Mouse (Mus musculus) thymus, adult 2 months (tissue): ENCODE data around the gene Lrrc7. TPM values are rescaled to one million over a fixed set of nuclear protein-coding genes. Genes with fewer than 3 reads are reported as not detected.

ENCODE experiments used
- DNase-seq: peaks from one replicate; pipeline ENCODE4 v3.0.0; 2021
- H3K27ac ChIP-seq: fragments of 200-500 bp; 2 replicates; pipeline ENCODE4 v1.5.1; 2012; ENCODE audit warnings: low read length, control low read depth; ENCODE audit not compliant: control insufficient read depth, insufficient read depth
- H3K27me3 ChIP-seq: fragments of 200-500 bp; 2 replicates; pipeline ENCODE4 v1.6.1; 2012; ENCODE audit warnings: mild to moderate bottlenecking, low read length, moderate library complexity, mixed read lengths; ENCODE audit not compliant: control insufficient read depth, insufficient read depth
- H3K36me3 ChIP-seq: fragments of 200-500 bp; 2 replicates; pipeline ENCODE4 v1.6.1; 2012; ENCODE audit warnings: mild to moderate bottlenecking, low read length, moderate library complexity; ENCODE audit not compliant: control insufficient read depth, insufficient read depth
- H3K4me1 ChIP-seq: fragments of 200-500 bp; replicated peaks from 2 replicates; pipeline ENCODE4 v1.6.1; 2012; ENCODE audit warnings: low read length; ENCODE audit not compliant: control insufficient read depth, insufficient read depth
- H3K4me3 ChIP-seq: fragments of 200-500 bp; 2 replicates; pipeline ENCODE4 v1.5.1; 2012; ENCODE audit warnings: mild to moderate bottlenecking, low read length, control low read depth, moderate library complexity; ENCODE audit not compliant: control insufficient read depth, insufficient read depth
- CTCF ChIP-seq: fragments of 200-500 bp; IDR thresholded peaks from 2 replicates; pipeline ENCODE4 v1.5.1; 2012; ENCODE audit warnings: mild to moderate bottlenecking, control low read depth, low read length, moderate library complexity, borderline replicate concordance; ENCODE audit not compliant: control insufficient read depth, poor library complexity, insufficient read depth; ENCODE audit errors: extremely low read depth
- POLR2A ChIP-seq: fragments of 200-500 bp; IDR thresholded peaks from 2 replicates; pipeline ENCODE4 v1.6.1; 2012; ENCODE audit warnings: mild to moderate bottlenecking, low read length, control low read depth, moderate library complexity; ENCODE audit not compliant: control insufficient read depth, poor library complexity, insufficient read depth; ENCODE audit errors: extremely low read depth
- WGBS: fragments of 180-500 bp; shearing (Covaris S2); methylation state at CpG from one replicate; pipeline ENCODE4 v1.1.7; 2018; 5-methylcytosine and 5-hydroxymethylcytosine counted together
- polyA plus RNA-seq: library from polyadenylated mRNA; depleted of rRNA; stranded (reverse); fragments of >200 nt; gene quantifications from 2 replicates; pipeline ENCODE4 v1.2.3, GENCODE M21; 2012

Lrrc7 gene
- polyA plus RNA-seq, 1 experiment: not detected

DNA sequence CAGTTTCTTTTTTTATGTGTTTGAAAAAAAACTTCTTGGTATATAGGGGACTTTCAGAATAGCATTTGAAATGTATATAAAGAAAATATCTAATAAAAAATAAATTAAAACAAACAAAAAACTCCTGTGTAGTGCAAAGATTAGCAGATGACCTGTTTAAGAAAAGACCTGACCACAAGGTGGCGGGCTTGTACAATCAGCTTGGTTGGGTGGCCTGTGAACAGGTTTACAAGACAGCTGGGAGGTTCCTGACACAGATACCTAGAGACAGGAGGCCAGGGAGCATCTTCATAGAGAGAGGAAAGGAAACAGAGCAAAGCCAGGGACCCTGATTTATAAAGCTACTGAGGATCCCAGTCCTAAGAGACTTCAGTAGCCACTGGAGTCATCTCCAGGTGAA, 186.1 kb downstream of the Lrrc7 start:
- DNase-seq: no peak
- 2% methylated on average over 1 of the region's 1 CpGs for WGBS
- no peaks in the 10 kb centered on the region for H3K4me1 ChIP-seq

DNA sequence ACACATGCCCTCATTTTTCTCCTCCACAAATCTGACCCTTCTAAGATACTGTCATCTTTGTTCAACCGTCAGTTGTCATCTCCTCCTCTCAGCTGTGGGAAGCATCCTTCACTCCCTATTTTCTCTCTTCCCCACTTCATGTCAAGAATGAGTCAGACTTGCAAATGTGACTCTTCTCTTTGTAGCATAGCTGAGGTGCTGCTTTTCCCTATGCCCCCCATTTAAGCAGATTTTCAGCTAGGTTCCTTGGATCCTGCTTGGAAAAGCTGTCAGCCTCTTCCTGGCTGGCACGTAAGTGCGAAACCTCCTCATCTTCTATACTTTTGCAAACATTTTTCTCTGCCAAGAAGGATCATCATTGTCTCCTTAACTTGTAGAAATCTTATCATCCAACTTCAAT, 192.9 kb downstream of the Lrrc7 start:
- Histone ChIP-seq H3K36me3 (no peaks in the 10 kb centered on the region), H3K27ac (no peak overlapping the region), H3K27me3 (no peaks in the 10 kb centered on the region), H3K4me3 (no peak overlapping the region), H3K4me1 (no peaks in the 10 kb centered on the region)
- no peak for DNase-seq
- no peak for TF ChIP-seq POLR2A
- TF ChIP-seq CTCF: no peak
- WGBS: 90% methylated on average over 3 of the region's 3 CpGs

More for the DNA sequence above, 186.1 kb downstream of the Lrrc7 start:
- Histone ChIP-seq H3K36me3 (no peaks in the 10 kb centered on the region), H3K27me3 (no peaks in the 10 kb centered on the region), H3K27ac (no peak overlapping the region), H3K4me3 (no peak overlapping the region)
- TF ChIP-seq POLR2A (no peak), CTCF (no peak)

DNA sequence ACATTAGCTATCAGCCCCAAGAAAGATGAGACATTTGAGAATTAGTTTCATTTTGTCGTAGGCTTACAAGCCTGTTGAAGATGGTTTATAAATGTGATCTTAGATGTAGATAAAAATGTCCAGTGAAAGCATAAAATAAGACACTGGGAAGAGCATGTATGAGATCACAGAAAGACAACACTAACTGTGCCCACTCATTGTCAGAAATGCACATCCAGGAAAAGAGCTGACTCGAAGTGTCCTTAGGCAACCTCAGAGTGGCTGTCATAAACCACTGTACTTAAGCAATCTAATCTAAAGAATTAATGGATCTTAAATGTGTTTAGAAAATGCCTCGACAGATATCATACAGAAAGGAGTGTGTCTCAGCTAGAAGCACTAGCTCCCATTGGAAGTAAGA, 196.2 kb downstream of the Lrrc7 start:
- H3K36me3 ChIP-seq: no peaks in the 10 kb centered on the region
- no peak overlapping the region for H3K4me3 ChIP-seq
- 85% methylated on average over 3 of the region's 3 CpGs for WGBS
- no peaks in the 10 kb centered on the region for H3K4me1 ChIP-seq
- H3K27me3 ChIP-seq: no peaks in the 10 kb centered on the region
- H3K27ac ChIP-seq: no peak overlapping the region
- no peak for DNase-seq
- TF ChIP-seq CTCF (no peak), POLR2A (no peak)

DNA sequence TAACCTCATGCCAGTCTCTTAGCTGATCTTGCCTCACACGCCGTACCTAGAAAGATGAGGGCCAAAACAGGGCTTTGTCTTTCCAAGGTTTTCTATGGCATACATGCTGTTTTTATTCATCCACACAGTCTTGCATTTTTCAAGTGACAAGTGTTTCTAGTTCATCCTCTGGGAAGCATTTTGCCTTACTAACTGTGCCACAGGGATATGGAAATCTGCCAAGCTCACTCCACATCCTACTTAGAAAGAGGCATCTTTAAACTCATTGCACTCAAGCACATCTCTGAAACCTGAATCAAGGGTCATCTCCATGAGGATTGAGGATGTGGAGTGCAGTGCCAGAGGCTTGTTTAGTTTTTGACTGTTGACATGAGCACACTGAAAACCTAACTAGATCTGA, 199.9 kb downstream of the Lrrc7 start:
- no peaks in the 10 kb centered on the region for H3K36me3 ChIP-seq
- H3K27ac ChIP-seq: no peak overlapping the region
- H3K27me3 ChIP-seq: no peaks in the 10 kb centered on the region
- WGBS: 96% methylated on average over 2 of the region's 2 CpGs
- no peaks in the 10 kb centered on the region for H3K4me1 ChIP-seq
- no peak overlapping the region for H3K4me3 ChIP-seq
- DNase-seq: no peak
- no peak for TF ChIP-seq POLR2A
- TF ChIP-seq CTCF: no peak

DNA sequence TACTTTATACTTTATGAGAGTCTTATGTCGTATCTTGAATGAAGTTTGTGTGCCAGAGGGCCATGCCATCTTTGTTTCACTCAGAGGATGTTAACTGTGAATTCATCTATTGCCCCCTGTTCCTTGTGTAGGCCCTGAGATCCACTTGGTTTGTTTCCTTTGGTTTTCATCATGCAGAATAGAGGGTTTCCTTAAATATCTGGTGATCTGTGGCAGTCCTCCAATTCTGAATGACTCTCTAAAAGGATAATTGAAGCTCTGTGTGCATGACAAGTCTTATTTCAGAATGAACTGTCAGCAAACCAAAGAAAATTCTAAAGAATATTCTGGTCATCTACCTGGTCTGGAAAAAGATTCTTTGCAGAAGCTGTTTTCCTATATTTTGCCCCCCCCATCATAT, 205.3 kb downstream of the Lrrc7 start:
- H3K36me3 ChIP-seq: no peaks in the 10 kb centered on the region
- no peaks in the 10 kb centered on the region for H3K27me3 ChIP-seq
- TF ChIP-seq POLR2A: no peak
- no peak overlapping the region for H3K4me3 ChIP-seq
- no peaks in the 10 kb centered on the region for H3K4me1 ChIP-seq
- H3K27ac ChIP-seq: no peak overlapping the region
- WGBS: 91% methylated on average over 1 of the region's 1 CpGs
- DNase-seq: no peak

DNA sequence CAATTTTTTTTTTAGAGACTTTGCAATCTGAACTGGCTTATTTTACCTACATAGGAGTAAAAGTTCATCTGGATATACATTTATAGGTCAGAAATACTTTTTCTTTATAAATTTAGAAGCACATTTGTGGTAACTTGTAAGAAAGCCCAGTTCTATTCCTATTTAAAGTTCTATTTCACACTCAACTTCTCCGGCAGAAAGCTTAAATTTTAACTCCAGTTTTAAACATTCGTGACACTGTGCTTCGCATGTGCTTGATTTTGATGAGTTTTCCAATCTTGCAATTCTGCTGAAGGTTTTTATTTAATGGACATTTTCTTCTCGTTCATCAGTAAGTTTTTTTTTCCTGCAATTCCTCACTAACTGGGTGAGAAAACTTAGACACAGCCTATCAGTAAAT, 205.8 kb downstream of the Lrrc7 start:
- 92% methylated on average over 4 of the region's 4 CpGs for WGBS
- Histone ChIP-seq H3K27me3 (no peaks in the 10 kb centered on the region), H3K4me1 (no peaks in the 10 kb centered on the region), H3K4me3 (no peak overlapping the region), H3K27ac (no peak overlapping the region), H3K36me3 (no peaks in the 10 kb centered on the region)
- no peak for TF ChIP-seq CTCF
- no peak for TF ChIP-seq POLR2A
- DNase-seq: no peak

DNA sequence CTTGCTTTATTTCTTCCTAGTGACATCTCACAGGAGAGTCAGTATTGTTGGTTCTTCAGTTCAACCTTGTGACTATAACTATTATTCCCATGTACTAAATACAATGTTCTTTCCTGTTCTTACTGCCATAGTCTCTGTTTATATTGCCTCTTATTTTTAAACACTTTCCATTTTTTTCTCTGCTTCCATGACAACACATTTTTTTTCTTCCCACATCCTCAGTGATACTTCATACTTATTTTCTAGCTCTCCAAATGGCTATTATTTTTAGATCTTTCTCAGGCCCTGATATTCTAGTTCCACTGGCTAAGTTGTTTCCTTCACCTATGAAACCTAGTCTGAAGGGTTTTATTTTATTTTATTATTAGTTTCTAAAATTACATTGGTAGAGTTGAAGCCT, 221.2 kb downstream of the Lrrc7 start:
- H3K4me3 ChIP-seq: no peak overlapping the region

More for the DNA sequence above, 221.2 kb downstream of the Lrrc7 start:
- no peak overlapping the region for H3K27ac ChIP-seq
- no peaks in the 10 kb centered on the region for H3K36me3 ChIP-seq
- no peaks in the 10 kb centered on the region for H3K4me1 ChIP-seq
- DNase-seq: no peak
- H3K27me3 ChIP-seq: no peaks in the 10 kb centered on the region
- no peak for TF ChIP-seq POLR2A
- no peak for TF ChIP-seq CTCF
